19 mouse cellular contexts compared by ENCODE assay signal in genomic region chrX:50823856-50824255, GRCm38 (mm10). TPM values are rescaled to one million over a fixed set of nuclear protein-coding genes. Genes with fewer than 3 reads are reported as not detected.
DNase-seq lines count a peak whose midpoint lies in the region; ATAC-seq and TF ChIP-seq lines count a peak whose summit lies in the region.
"Had no signal": no experiment of that assay in that cellular context is flagged by ENCODE, and none has a peak within 500 bp of the region (broad histone marks: within the 10 kb centered on the region; RNA-seq: fewer than 3 reads in every experiment).

No protein-coding gene starts in this region.

- ATAC-seq in lung, embryonic 14.5 days (ENCODE audit: insufficient read depth) = no peak
- ATAC-seq: forebrain, embryonic 15.5 days had no signal

- no peak overlapping the region for H3K27ac ChIP-seq in lung, embryonic 14.5 days (ENCODE audit: low read depth)
- H3K27ac ChIP-seq: embryonic facial prominence, embryonic 15.5 days; forebrain, embryonic 15.5 days; heart, embryonic 15.5 days; hindbrain, embryonic 15.5 days had no signal

- no peak for TF ChIP-seq CTCF in lung, embryonic 14.5 days (IDR thresholded peaks at IDR 0.05; ENCODE audit: low read depth)

- H3K4me2 ChIP-seq in lung, embryonic 14.5 days = no peak overlapping the region
- H3K4me2 ChIP-seq: embryonic facial prominence, embryonic 15.5 days; forebrain, embryonic 15.5 days; heart, embryonic 11.5 days; heart, embryonic 15.5 days; hindbrain, embryonic 15.5 days had no signal

- 45% methylated on average over 6 of the region's 6 CpGs for WGBS in lung, embryonic 14.5 days

- H3K36me3 ChIP-seq in lung, embryonic 14.5 days (ENCODE audit: insufficient read depth) = no peaks in the 10 kb centered on the region
- H3K36me3 ChIP-seq: embryonic facial prominence, embryonic 15.5 days; forebrain, embryonic 15.5 days; heart, embryonic 15.5 days; hindbrain, embryonic 15.5 days had no signal

- H3K4me3 ChIP-seq in lung, embryonic 14.5 days (ENCODE audit: low read depth, low read length) = no peak overlapping the region
- H3K4me3 ChIP-seq: embryonic facial prominence, embryonic 15.5 days; erythroblast, embryonic 14.5 days; forebrain, embryonic 15.5 days; heart, embryonic 15.5 days; hindbrain, embryonic 15.5 days had no signal

- no peak overlapping the region for H3K9ac ChIP-seq in lung, embryonic 14.5 days
- H3K9ac ChIP-seq: embryonic facial prominence, embryonic 15.5 days; forebrain, embryonic 15.5 days; heart, embryonic 15.5 days; hindbrain, embryonic 15.5 days had no signal

- no peaks in the 10 kb centered on the region for H3K4me1 ChIP-seq in lung, embryonic 14.5 days (ENCODE audit: insufficient read depth)
- H3K4me1 ChIP-seq: embryonic facial prominence, embryonic 15.5 days; forebrain, embryonic 15.5 days; heart, embryonic 15.5 days; hindbrain, embryonic 15.5 days had no signal

- peak; percentile 1 for DNase-seq in adrenal gland, postnatal 25 days
- no peak for DNase-seq in adrenal gland, postnatal 10 days
- DNase-seq in lung, embryonic 14.5 days = peak; percentile 1
- DNase-seq in lung, postnatal 25 days (ENCODE audit: low spot score) = no peak
- peak; percentile 11 to 36 for DNase-seq in urinary bladder, postnatal 36 days (ENCODE audit: low spot score in 2 of 2)
- no peak for DNase-seq in urinary bladder, postnatal 25 days (ENCODE audit: low spot score)
- no peak for DNase-seq in spleen, postnatal 10 days (ENCODE audit: low spot score in 2 of 2)
- DNase-seq: cerebellum, adult 11 months; cerebellum, adult 8-10 months; cerebellum, postnatal 14 days; gastrocnemius, postnatal 36 days; heart, postnatal 36 days had no signal

- no peaks in the 10 kb centered on the region for H3K9me3 ChIP-seq in lung, embryonic 14.5 days (ENCODE audit: low read depth, low read length)
- H3K9me3 ChIP-seq: embryonic facial prominence, embryonic 15.5 days; forebrain, embryonic 15.5 days; heart, embryonic 15.5 days; hindbrain, embryonic 15.5 days had no signal

- H3K27me3 ChIP-seq in lung, embryonic 14.5 days (ENCODE audit: insufficient read depth, low read length) = no peaks in the 10 kb centered on the region
- H3K27me3 ChIP-seq: forebrain, embryonic 15.5 days; hindbrain, embryonic 15.5 days had no signal

RNA-seq across cellular contexts. Expression of gene Stk26, which starts 17.0 kb away (rescaled TPM):
- total RNA-seq in adrenal gland, postnatal 25 days (2021) = 2.2 and 2.3 TPM in 2 replicates
- total RNA-seq in adrenal gland, postnatal 10 days (2021) = 1 to 10 TPM; 4.1 to 4.3 TPM
- 6.1 and 6.5 TPM in 2 replicates for polyA plus RNA-seq in lung, embryonic 14.5 days (2014; fragmentation: Nextera tagmentation; extraction: Ambion mirVana)
- polyA plus RNA-seq: C2C12 had no signal

Comparison
In these comparisons a context has a peak if more than half of its experiments do, and no peak if none do; other contexts are left out.
1. DNase-seq: peak in adrenal gland, postnatal 25 days (single experiment), lung, embryonic 14.5 days (single experiment) and urinary bladder, postnatal 36 days (2 of 2); none in adrenal gland, postnatal 10 days (single experiment), lung, postnatal 25 days (single experiment), urinary bladder, postnatal 25 days (single experiment) and spleen, postnatal 10 days (0 of 2).